Mouse (Mus musculus) spleen, adult 2 months (tissue): ENCODE measurements around the gene Arf6. TPM values are rescaled to one million over a fixed set of nuclear protein-coding genes. Genes with fewer than 3 reads are reported as not detected.
A peak's percentile ranks its signal among the peaks of the same experiment; 100 is the strongest.

ENCODE experiments used
- DNase-seq, 2 experiments: peaks; one replicate each; pipeline versions ENCODE4 v3.0.0 to v3.0.0-alpha.2; 2012 to 2021; ENCODE audit warnings: low spot score in 2 of 2, low read depth in 1 of 2
- H3K27ac ChIP-seq: fragments of 200-500 bp; 2 replicates; pipeline ENCODE4 v1.5.1; 2012; ENCODE audit warnings: low read length, inconsistent platforms; ENCODE audit not compliant: insufficient read depth
- H3K27me3 ChIP-seq: fragments of 200-500 bp; 2 replicates; pipeline ENCODE4 v1.6.1; 2012; ENCODE audit warnings: mild to moderate bottlenecking, moderate library complexity, low read length, inconsistent platforms; ENCODE audit not compliant: control insufficient read depth, insufficient read depth
- H3K36me3 ChIP-seq: fragments of 200-500 bp; 2 replicates; pipeline ENCODE4 v1.6.1; 2012; ENCODE audit warnings: mild to moderate bottlenecking, low read length, inconsistent platforms; ENCODE audit not compliant: control insufficient read depth, insufficient read depth
- H3K4me1 ChIP-seq: fragments of 200-500 bp; 2 replicates; pipeline ENCODE4 v1.6.1; 2011; ENCODE audit warnings: inconsistent platforms; ENCODE audit not compliant: control insufficient read depth, insufficient read depth, insufficient read length
- H3K4me3 ChIP-seq: fragments of 200-500 bp; 2 replicates; pipeline ENCODE4 v1.5.1; 2011; ENCODE audit warnings: mild to moderate bottlenecking, inconsistent platforms; ENCODE audit not compliant: insufficient read depth, insufficient read length; ENCODE audit errors: extremely low read depth
- CTCF ChIP-seq: fragments of 200-500 bp; IDR thresholded peaks from 2 replicates; pipeline ENCODE4 v1.5.1; 2011; ENCODE audit warnings: mild to moderate bottlenecking, inconsistent platforms; ENCODE audit not compliant: insufficient read depth, insufficient read length, insufficient replicate concordance; ENCODE audit errors: extremely low read depth
- POLR2A ChIP-seq: fragments of 200-500 bp; IDR thresholded peaks from 2 replicates; pipeline ENCODE4 v1.6.1; 2011; ENCODE audit warnings: low read depth, low read length, inconsistent platforms
- WGBS: fragments of 180-500 bp; shearing (Covaris S2); methylation state at CpG from one replicate; pipeline ENCODE4 v1.1.7; 2018; 5-methylcytosine and 5-hydroxymethylcytosine counted together
- polyA plus RNA-seq: library from polyadenylated mRNA; depleted of rRNA; stranded (reverse); fragments of >200 nt; gene quantifications from 2 replicates; pipeline ENCODE4 v1.2.3, GENCODE M21; 2012; rRNA removed

Gene Arf6
- 182 and 253 TPM in 2 replicates for polyA plus RNA-seq

DNA sequence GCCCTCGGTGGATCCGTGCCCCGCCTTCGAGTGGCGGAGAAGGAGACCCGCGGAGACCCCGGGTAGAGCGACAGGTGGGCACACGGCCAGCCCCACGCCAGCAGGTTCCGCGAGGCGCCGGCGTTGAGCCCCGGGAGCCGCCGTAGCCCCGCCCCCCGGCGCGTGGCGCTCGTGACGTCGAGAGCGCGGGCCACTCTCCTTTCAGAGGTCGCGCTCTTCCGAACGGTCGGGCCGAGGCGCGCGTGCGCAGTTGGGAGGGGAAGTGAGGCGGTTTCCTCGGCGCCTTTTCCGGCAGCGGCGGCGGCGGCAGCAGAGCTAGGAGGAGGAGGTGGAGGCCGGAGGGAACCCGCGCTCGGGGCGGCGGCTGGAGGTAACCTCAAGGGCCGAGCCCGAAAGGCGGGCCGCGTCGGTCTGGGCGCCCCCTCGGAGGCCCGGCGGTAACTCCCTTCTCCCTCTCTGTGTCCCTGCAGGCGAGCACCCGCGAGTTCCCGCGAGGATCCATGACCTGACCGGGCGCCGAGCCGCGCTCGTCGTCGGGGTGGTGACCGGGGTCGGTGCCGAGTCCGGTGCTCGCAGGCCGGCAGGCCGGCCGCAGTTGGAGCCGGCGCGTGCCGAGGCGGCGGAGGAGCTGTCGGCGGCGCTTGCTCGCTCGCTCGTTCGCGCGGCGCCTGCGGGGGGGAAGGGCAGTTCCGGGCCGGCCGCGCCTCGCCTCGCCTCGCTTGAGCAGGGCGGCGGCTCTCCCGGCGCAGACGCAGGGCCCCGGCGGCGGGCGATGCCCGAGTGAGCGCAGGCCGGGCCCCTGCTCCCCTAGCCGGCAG, at the start of gene Arf6, which contains the start of gene Gm9887:
TSS of gene Arf6 (plus strand) at position 297 of the 818 bp plus-strand sequence.
TSS of gene Gm9887 (minus strand) at position 605 of the 818 bp plus-strand sequence.
- peak; percentile 94 to 99 for DNase-seq
- H3K4me1 ChIP-seq = peaks cover 2% of the 10 kb centered on the region; the same call in 1 of the 2 replicates
- WGBS = under 1% methylated on average over 113 of the region's 121 CpGs
- peak within 1 kb of the TSS; percentile 99 for H3K27ac ChIP-seq
- no peak for TF ChIP-seq CTCF
- TF ChIP-seq POLR2A = peak; percentile 80
- no peaks in the 10 kb centered on the region for H3K27me3 ChIP-seq
- H3K4me3 ChIP-seq = peak within 1 kb of the TSS; percentile 91
- H3K36me3 ChIP-seq = peaks cover 9% of the 10 kb centered on the region

- WGBS = 83% methylated on average over 3 of the region's 3 CpGs
Observed at GRCm38 (mm10) chr12:69331187-69331586, 40.8 kb upstream of the Arf6 start.

DNA sequence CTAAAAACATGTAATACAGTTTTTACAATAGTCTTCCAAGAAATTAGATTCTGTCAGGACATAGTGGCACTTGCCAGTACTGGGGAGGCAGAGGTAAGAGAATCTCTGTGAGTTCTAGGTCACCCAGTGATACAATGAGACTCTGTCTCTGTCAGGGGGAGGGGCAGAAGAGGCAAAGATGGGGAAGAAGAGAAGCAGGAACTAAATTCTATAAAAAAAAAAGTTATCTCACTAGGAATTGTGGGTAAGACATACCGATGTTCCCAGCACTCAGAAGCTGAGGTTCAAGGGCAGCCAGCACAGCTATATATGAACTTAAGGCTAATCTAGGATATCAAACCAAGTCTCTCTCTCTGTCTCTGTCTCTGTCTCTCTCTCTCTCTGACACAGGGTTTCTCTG, 39.8 kb upstream of the Arf6 start:
- Histone ChIP-seq H3K4me3 (no peak overlapping the region), H3K27me3 (no peaks in the 10 kb centered on the region), H3K36me3 (peaks cover 18% of the 10 kb centered on the region; the same call in 1 of the 2 replicates), H3K4me1 (no peaks in the 10 kb centered on the region), H3K27ac (no peak overlapping the region)
- 61% methylated on average over 1 of the region's 1 CpGs for WGBS
- TF ChIP-seq CTCF = no peak
- TF ChIP-seq POLR2A = no peak
- no peak for DNase-seq

More at GRCm38 (mm10) chr12:69331187-69331586, 40.8 kb upstream of the Arf6 start:
- no peaks in the 10 kb centered on the region for H3K4me1 ChIP-seq
- no peak for TF ChIP-seq CTCF
- no peak for TF ChIP-seq POLR2A
- no peak for DNase-seq
- H3K36me3 ChIP-seq = peaks cover 14% of the 10 kb centered on the region; the same call in 1 of the 2 replicates
- H3K27me3 ChIP-seq = no peaks in the 10 kb centered on the region
- H3K4me3 ChIP-seq = no peak overlapping the region
- no peak overlapping the region for H3K27ac ChIP-seq

DNA sequence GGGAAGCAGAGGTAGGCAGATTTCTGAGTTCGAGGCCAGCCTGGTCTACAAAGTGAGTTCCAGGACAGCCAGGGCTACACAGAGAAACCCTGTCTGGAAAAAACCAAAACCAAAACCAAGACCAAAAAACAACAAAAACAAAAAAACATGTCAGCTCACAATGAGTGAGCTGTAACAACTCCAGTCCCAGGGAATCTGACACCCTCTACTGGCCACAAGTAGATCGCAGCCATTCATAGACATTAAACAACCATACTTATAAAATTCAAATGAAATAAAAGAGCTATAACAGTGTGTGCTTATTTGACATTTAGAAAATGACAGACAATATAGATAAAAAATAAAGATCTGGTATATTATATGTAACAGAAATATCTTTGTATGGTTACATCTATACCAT, 38.4 kb upstream of the Arf6 start:
- TF ChIP-seq CTCF (peak; percentile 17; the same call in 1 of the 2 replicates), POLR2A (no peak)
- Histone ChIP-seq H3K27ac (no peak overlapping the region), H3K4me3 (no peak overlapping the region), H3K36me3 (peaks cover 22% of the 10 kb centered on the region; the same call in 1 of the 2 replicates), H3K4me1 (no peaks in the 10 kb centered on the region), H3K27me3 (no peaks in the 10 kb centered on the region)
- 81% methylated on average over 2 of the region's 2 CpGs for WGBS
- DNase-seq = peak; percentile 15 to 28

DNA sequence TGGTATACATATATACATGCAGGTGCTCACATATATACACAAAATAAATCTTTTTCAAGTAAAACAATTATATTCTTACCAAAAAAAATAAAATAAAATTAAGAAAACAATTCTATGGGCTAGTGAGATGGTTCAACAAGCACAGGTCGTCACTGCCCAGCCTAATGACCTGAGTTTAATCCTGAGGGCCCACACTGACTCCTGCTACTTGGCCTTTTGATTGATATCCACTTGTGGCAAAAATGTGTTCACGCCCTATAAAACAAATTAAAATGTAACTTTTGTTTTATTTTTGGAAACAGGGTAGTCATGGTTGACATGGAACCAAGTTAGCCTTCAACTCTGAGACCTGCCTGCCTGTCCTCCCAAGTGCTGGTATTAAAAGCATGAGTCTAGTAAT, 22.0 kb upstream of the Arf6 start:
- Histone ChIP-seq H3K27me3 (no peaks in the 10 kb centered on the region), H3K36me3 (peaks cover 24% of the 10 kb centered on the region), H3K4me3 (no peak overlapping the region), H3K4me1 (no peaks in the 10 kb centered on the region), H3K27ac (no peak overlapping the region)
- TF ChIP-seq CTCF = no peak
- TF ChIP-seq POLR2A = no peak
- 92% methylated on average over 2 of the region's 2 CpGs for WGBS
- no peak for DNase-seq

DNA sequence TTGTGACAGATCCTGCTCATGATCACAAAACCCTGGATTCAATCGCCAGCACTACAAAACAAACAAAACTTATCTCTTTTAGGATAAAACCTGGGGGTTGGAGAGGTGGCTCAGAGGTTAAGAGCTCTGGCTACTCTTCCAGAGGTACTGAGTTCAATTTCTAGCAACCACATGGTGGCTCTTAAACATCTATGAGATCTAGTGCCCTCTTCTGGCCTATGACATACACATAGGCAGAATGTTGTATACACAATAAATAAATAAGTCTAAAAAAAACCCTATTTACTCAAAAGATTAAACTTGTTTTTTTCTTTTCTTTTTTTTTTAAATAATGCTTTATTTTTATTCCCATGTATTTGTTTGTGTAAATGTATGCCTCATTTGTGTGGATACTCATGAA, 20.3 kb upstream of the Arf6 start:
- TF ChIP-seq POLR2A (no peak), CTCF (no peak)
- Histone ChIP-seq H3K27ac (no peak overlapping the region), H3K4me3 (no peak overlapping the region), H3K27me3 (no peaks in the 10 kb centered on the region), H3K4me1 (no peaks in the 10 kb centered on the region), H3K36me3 (peaks cover 22% of the 10 kb centered on the region)
- DNase-seq = no peak
- WGBS = 85% methylated on average over 1 of the region's 1 CpGs
